Mouse (Mus musculus) heart, embryonic 13.5 days (tissue): Measurements from ENCODE around the gene Zfpm1. TPM values are rescaled to one million over a fixed set of nuclear protein-coding genes. Genes with fewer than 3 reads are reported as not detected.

ENCODE experiments used
- ATAC-seq: fragments of 200-750 bp; cut with Nextera tagmentation; 2 replicates; pipeline ENCODE4 v1.8.0; 2017; ENCODE audit warnings: moderate TSS enrichment; ENCODE audit not compliant: insufficient number of reproducible peaks, low FRiP score, low TSS enrichment; ENCODE audit errors: extremely low read depth
- H3K27ac ChIP-seq: fragments of 300-500 bp; sonication (generic); replicated peaks from 2 replicates; pipeline ENCODE4 v1.5.1; 2015; ENCODE audit warnings: moderate library complexity, mild to moderate bottlenecking, inconsistent platforms
- H3K27me3 ChIP-seq: fragments of 300-500 bp; sonication (generic); replicated peaks from 2 replicates; pipeline ENCODE4 v1.6.1; 2015; ENCODE audit warnings: mild to moderate bottlenecking, inconsistent platforms
- H3K36me3 ChIP-seq: fragments of 300-500 bp; sonication (generic); 2 replicates; pipeline ENCODE4 v1.6.1; 2015; ENCODE audit warnings: mild to moderate bottlenecking, inconsistent platforms
- H3K4me1 ChIP-seq: fragments of 300-500 bp; sonication (generic); 2 replicates; pipeline ENCODE4 v1.6.1; 2015; ENCODE audit warnings: inconsistent platforms
- H3K4me2 ChIP-seq: fragments of 300-500 bp; sonication (generic); 2 replicates; pipeline ENCODE4 v1.6.1; 2015; ENCODE audit warnings: inconsistent platforms, mild to moderate bottlenecking, moderate library complexity
- H3K4me3 ChIP-seq: fragments of 300-500 bp; sonication (generic); 2 replicates; pipeline ENCODE4 v1.5.1; 2015; ENCODE audit warnings: moderate library complexity, mild to moderate bottlenecking, inconsistent platforms
- H3K9ac ChIP-seq: fragments of 300-500 bp; sonication (generic); 2 replicates; pipeline ENCODE4 v1.6.1; 2015; ENCODE audit warnings: inconsistent platforms, mild to moderate bottlenecking, moderate library complexity
- H3K9me3 ChIP-seq: fragments of 300-500 bp; sonication (generic); 2 replicates; pipeline ENCODE4 v1.6.1; 2016; ENCODE audit warnings: inconsistent platforms
- WGBS: fragments of 180-500 bp; shearing (Covaris S2); methylation state at CpG from one replicate; pipeline ENCODE4 v1.1.7; 2015; ENCODE audit warnings: mixed read lengths; 5-methylcytosine and 5-hydroxymethylcytosine counted together
- polyA plus RNA-seq: library from polyadenylated mRNA; unstranded; fragments of >200 nt; fragmentation: Nextera tagmentation; extraction: Ambion mirVana; gene quantifications from 2 replicates; pipeline ENCODE4 v1.2.1, GENCODE M21; 2015

Gene Zfpm1
- polyA plus RNA-seq, 1 experiment from 2014 or later: 3.8 TPM

- Histone ChIP-seq H3K4me3 (no peak overlapping the region), H3K27ac (peak overlapping the region; percentile 96), H3K36me3 (peaks cover 16% of the 10 kb centered on the region), H3K4me2 (peak overlapping the region; percentile 57; the same call in 1 of the 2 replicates), H3K4me1 (peaks cover 100% of the 10 kb centered on the region), H3K9me3 (no peaks in the 10 kb centered on the region), H3K9ac (peak overlapping the region; percentile 64), H3K27me3 (no peaks in the 10 kb centered on the region)
- 69% methylated on average over 13 of the region's 13 CpGs for WGBS
- no peak for ATAC-seq
Measured at GRCm38 (mm10) chr8:122301081-122301480, 19.1 kb downstream of the Zfpm1 start.

GRCm38 (mm10) chr8:122301866-122302265, 19.9 kb downstream of the Zfpm1 start:
- H3K36me3 ChIP-seq: peaks cover 23% of the 10 kb centered on the region
- peak overlapping the region; percentile 96 for H3K27ac ChIP-seq
- no peak overlapping the region for H3K4me2 ChIP-seq
- no peak for ATAC-seq
- H3K4me1 ChIP-seq: peaks cover 100% of the 10 kb centered on the region
- H3K9ac ChIP-seq: peak overlapping the region; percentile 55
- WGBS: 45% methylated on average over 5 of the region's 5 CpGs
- no peaks in the 10 kb centered on the region for H3K9me3 ChIP-seq
- H3K27me3 ChIP-seq: no peaks in the 10 kb centered on the region
- no peak overlapping the region for H3K4me3 ChIP-seq

- peak overlapping the region; percentile 55 for H3K9ac ChIP-seq
- H3K27ac ChIP-seq: peak overlapping the region; percentile 96
- WGBS: 37% methylated on average over 6 of the region's 6 CpGs
- no peaks in the 10 kb centered on the region for H3K9me3 ChIP-seq
- no peak for ATAC-seq
- no peak overlapping the region for H3K4me2 ChIP-seq
- no peaks in the 10 kb centered on the region for H3K27me3 ChIP-seq
- H3K4me3 ChIP-seq: no peak overlapping the region
- H3K4me1 ChIP-seq: peaks cover 100% of the 10 kb centered on the region
- H3K36me3 ChIP-seq: peaks cover 39% of the 10 kb centered on the region
Measured at GRCm38 (mm10) chr8:122303451-122303850, 21.5 kb downstream of the Zfpm1 start.

GRCm38 (mm10) chr8:122304058-122304457, 22.1 kb downstream of the Zfpm1 start:
- peaks cover 45% of the 10 kb centered on the region for H3K36me3 ChIP-seq
- peak; percentile 3; the same call in 1 of the 2 replicates for ATAC-seq
- no peaks in the 10 kb centered on the region for H3K9me3 ChIP-seq
- H3K9ac ChIP-seq: peak overlapping the region; percentile 45
- H3K4me1 ChIP-seq: peaks cover 100% of the 10 kb centered on the region
- no peak overlapping the region; the same call in 1 of the 2 replicates for H3K27ac ChIP-seq
- H3K4me2 ChIP-seq: no peak overlapping the region
- WGBS: 10% methylated on average over 3 of the region's 3 CpGs
- H3K27me3 ChIP-seq: no peaks in the 10 kb centered on the region
- H3K4me3 ChIP-seq: no peak overlapping the region

GRCm38 (mm10) chr8:122306660-122307399, 24.9 kb downstream of the Zfpm1 start:
- ATAC-seq: no peak
- Histone ChIP-seq H3K4me3 (no peak overlapping the region), H3K4me2 (no peak overlapping the region), H3K27ac (0 out of 2 replicates have a peak overlapping the region, but pooled peaks have one; percentile 9), H3K27me3 (no peaks in the 10 kb centered on the region), H3K9me3 (no peaks in the 10 kb centered on the region), H3K4me1 (peaks cover 100% of the 10 kb centered on the region), H3K36me3 (peaks cover 66% of the 10 kb centered on the region), H3K9ac (peak overlapping the region; percentile 55; the same call in 1 of the 2 replicates)
- WGBS: 72% methylated on average over 26 of the region's 26 CpGs

GRCm38 (mm10) chr8:122307836-122308235, 25.9 kb downstream of the Zfpm1 start:
- 0 out of 2 replicates have a peak overlapping the region, but pooled peaks have one; percentile 70 for H3K9ac ChIP-seq
- no peak overlapping the region for H3K4me3 ChIP-seq
- ATAC-seq: no peak
- peaks cover 100% of the 10 kb centered on the region for H3K4me1 ChIP-seq
- no peak overlapping the region for H3K4me2 ChIP-seq
- no peaks in the 10 kb centered on the region for H3K27me3 ChIP-seq
- no peaks in the 10 kb centered on the region for H3K9me3 ChIP-seq
- 0 out of 2 replicates have a peak overlapping the region, but pooled peaks have one; percentile 20 for H3K27ac ChIP-seq
- 80% methylated on average over 8 of the region's 8 CpGs for WGBS
- H3K36me3 ChIP-seq: peaks cover 71% of the 10 kb centered on the region

GRCm38 (mm10) chr8:122309272-122309671, 27.3 kb downstream of the Zfpm1 start:
- no peak overlapping the region for H3K4me3 ChIP-seq
- no peaks in the 10 kb centered on the region for H3K27me3 ChIP-seq
- H3K9ac ChIP-seq: peak overlapping the region; percentile 70; the same call in 1 of the 2 replicates
- peaks cover 80% of the 10 kb centered on the region for H3K36me3 ChIP-seq
- 9% methylated on average over 12 of the region's 12 CpGs for WGBS
- ATAC-seq: peak; percentile 48
- peak overlapping the region; percentile 31 for H3K4me2 ChIP-seq
- H3K27ac ChIP-seq: peak overlapping the region; percentile 81
- no peaks in the 10 kb centered on the region for H3K9me3 ChIP-seq
- H3K4me1 ChIP-seq: peaks cover 100% of the 10 kb centered on the region

- H3K27ac ChIP-seq: peak overlapping the region; percentile 81
- no peak for ATAC-seq
Measured at GRCm38 (mm10) chr8:122311115-122311514, 29.2 kb downstream of the Zfpm1 start.

GRCm38 (mm10) chr8:122312553-122312952, 30.6 kb downstream of the Zfpm1 start:
- Histone ChIP-seq H3K9ac (peak overlapping the region; percentile 62), H3K36me3 (peaks cover 87% of the 10 kb centered on the region), H3K4me1 (peaks cover 100% of the 10 kb centered on the region), H3K9me3 (no peaks in the 10 kb centered on the region), H3K4me3 (no peak overlapping the region), H3K27ac (peak overlapping the region; percentile 81), H3K4me2 (peak overlapping the region; percentile 37), H3K27me3 (no peaks in the 10 kb centered on the region)
- 63% methylated on average over 2 of the region's 2 CpGs for WGBS
- ATAC-seq: no peak

More at GRCm38 (mm10) chr8:122311115-122311514, 29.2 kb downstream of the Zfpm1 start:
- 63% methylated on average over 2 of the region's 2 CpGs for WGBS
- Histone ChIP-seq H3K9me3 (no peaks in the 10 kb centered on the region), H3K27me3 (no peaks in the 10 kb centered on the region), H3K4me3 (no peak overlapping the region), H3K4me2 (peak overlapping the region; percentile 31; the same call in 1 of the 2 replicates), H3K36me3 (peaks cover 87% of the 10 kb centered on the region), H3K9ac (peak overlapping the region; percentile 70), H3K4me1 (peaks cover 100% of the 10 kb centered on the region)

- ATAC-seq: peak; percentile 32; the same call in 1 of the 2 replicates
- peaks cover 84% of the 10 kb centered on the region for H3K36me3 ChIP-seq
- H3K27ac ChIP-seq: peak overlapping the region; percentile 81
- peak overlapping the region; percentile 37 for H3K4me2 ChIP-seq
- H3K9ac ChIP-seq: peak overlapping the region; percentile 34; the same call in 1 of the 2 replicates
- no peak overlapping the region for H3K4me3 ChIP-seq
- no peaks in the 10 kb centered on the region for H3K27me3 ChIP-seq
- no peaks in the 10 kb centered on the region for H3K9me3 ChIP-seq
- 13% methylated on average over 12 of the region's 12 CpGs for WGBS
- H3K4me1 ChIP-seq: peaks cover 100% of the 10 kb centered on the region
Measured at GRCm38 (mm10) chr8:122313310-122313709, 31.4 kb downstream of the Zfpm1 start.

DNA sequence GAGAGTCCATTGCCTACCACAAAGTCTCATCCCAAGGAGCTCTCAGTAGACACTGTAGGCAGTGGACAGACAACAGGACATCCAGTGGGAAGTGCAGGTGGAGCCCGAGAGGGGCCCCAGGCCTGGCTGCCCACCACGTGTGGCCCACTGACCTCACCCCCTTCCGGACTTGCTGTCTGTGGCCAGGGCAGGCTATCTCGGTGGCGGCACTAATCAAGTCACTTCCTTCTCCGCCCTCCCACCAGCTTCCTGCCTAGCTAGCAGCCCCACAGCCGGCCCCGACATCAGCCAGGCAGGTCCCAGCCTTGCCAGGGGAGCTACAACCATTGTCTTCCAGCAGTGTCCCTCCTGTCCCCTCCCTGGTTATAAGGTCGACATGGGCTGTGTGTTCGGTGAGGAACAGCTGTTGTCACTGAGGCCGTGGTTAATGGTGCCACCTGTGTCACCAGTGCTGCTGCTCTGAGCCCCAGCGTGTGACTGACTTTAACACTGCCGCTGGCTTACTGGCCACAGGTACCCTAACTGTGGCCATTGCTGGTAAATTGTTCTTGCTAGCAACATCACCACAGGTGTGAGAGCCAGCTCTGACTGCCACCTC, 33.1 kb downstream of the Zfpm1 start:
- 45% methylated on average over 13 of the region's 13 CpGs for WGBS
- Histone ChIP-seq H3K4me1 (peaks cover 100% of the 10 kb centered on the region), H3K27ac (peak overlapping the region; percentile 81), H3K9ac (0 out of 2 replicates have a peak overlapping the region, but pooled peaks have one; percentile 16), H3K4me2 (peak overlapping the region; percentile 4; the same call in 1 of the 2 replicates), H3K9me3 (no peaks in the 10 kb centered on the region), H3K27me3 (no peaks in the 10 kb centered on the region), H3K36me3 (peaks cover 79% of the 10 kb centered on the region), H3K4me3 (no peak overlapping the region)
- ATAC-seq: no peak
